Mouse (Mus musculus): ENCODE measurements around the gene Ncor1. TPM values are rescaled to one million over a fixed set of nuclear protein-coding genes. Genes with fewer than 3 reads are reported as not detected.

The Ncor1 gene
- total RNA-seq, 2 experiments from 2014 or later: 126 TPM

GRCm38 (mm10) chr11:62280675-62281600 is 177.4 kb downstream of the Ncor1 start, which contains the start of the genes Zswim7 and Ttc19:
Gene Zswim7 (minus strand): TSS chr11:62281375.
Gene Ttc19 (plus strand): TSS chr11:62281473.
- intact Hi-C loops (cut with DNase I): loop anchor here (1.0 to 2.0 kb wide), 3 partner anchors 154 to 330 kb away; no protein-coding TSS in a partner anchor
- DNase-seq (ENCODE audit: low spot score): peak; percentile 85

DNA sequence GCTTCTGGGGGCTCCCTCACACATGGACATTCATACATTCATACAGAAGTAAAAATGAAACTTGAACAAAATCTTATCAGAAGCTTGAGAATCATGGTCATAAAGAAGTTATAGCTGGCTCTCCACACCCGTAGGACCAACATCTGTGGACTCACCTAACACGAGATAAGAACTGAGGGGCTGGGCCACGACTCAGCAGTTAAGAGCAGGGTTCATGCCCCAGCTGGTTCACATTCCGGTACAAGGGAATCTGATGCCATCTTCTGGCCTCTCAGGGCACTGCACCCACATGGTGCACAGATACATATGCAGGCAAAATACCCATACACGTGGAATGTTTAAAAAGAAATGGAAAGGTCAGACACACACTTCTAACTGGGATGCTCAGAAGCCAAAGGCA is 180.3 kb downstream of the Ncor1 start:
- intact Hi-C loops (cut with DNase I): no loop called here
- no peak for DNase-seq (ENCODE audit: low spot score)

- DNase-seq (ENCODE audit: low spot score): no peak
- intact Hi-C loops (cut with DNase I): no loop called here
These were observed 181.3 kb downstream of the Ncor1 start for GRCm38 (mm10) chr11:62277086-62277485.

- intact Hi-C loops (cut with DNase I): no loop called here
- no peak for DNase-seq (ENCODE audit: low spot score)
These were observed 187.5 kb downstream of the Ncor1 start for GRCm38 (mm10) chr11:62270851-62271250.

DNA sequence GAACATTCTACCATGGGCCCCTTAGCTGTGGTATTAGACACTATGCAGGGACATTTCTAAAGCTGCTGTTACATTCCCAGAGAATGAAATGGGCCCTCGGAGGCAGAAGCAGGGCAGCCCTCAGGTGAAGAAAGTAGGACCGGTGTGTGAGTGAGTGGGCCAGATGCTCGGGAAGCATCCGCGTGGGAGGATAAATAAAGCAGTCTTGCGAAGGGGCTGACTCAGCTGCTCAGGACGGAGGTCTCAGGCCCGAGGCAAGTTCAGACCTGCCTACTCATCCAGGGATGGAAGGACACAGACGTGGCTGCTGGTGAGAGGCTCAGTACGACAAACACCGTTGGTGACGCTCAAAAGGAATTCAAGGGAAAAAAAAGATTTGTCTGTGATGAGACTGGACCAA is 189.2 kb downstream of the Ncor1 start:
- intact Hi-C loops (cut with DNase I): no loop called here
- no peak for DNase-seq (ENCODE audit: low spot score)

DNA sequence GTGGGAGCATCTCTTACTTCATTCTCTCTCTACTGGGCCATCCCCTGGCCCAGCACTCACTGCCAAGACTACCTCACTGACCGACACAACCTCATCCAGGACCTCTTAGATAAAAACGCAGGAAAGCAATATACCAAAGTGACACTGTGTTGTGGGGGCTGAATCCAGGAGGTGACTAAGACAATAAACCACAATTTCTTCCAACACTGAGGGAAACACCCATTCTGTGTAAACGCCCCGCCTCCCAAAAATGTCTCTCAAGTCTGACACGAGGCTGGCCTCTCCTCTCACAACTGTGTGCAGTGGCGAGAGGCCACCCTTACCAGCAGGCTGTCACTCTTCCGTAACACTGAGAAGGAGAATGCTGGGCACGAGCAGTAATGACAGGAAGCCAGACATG is 190.0 kb downstream of the Ncor1 start:
- no peak for DNase-seq (ENCODE audit: low spot score)
- intact Hi-C loops (cut with DNase I): no loop called here

GRCm38 (mm10) chr11:62266466-62267214 is 191.7 kb downstream of the Ncor1 start:
- DNase-seq (ENCODE audit: low spot score): no peak
- intact Hi-C loops (cut with DNase I): no loop called here

Other genes with a start within 250 kb of the Ncor1 start
- 1 to 10 TPM in 1 of 2 experiments, under 1 TPM in 1; 0.87 to 1.1 TPM for gene Adora2b, start 209.6 kb downstream of the Ncor1 start, total RNA-seq (2021)
- gene Zswim7, start 177.2 kb downstream of the Ncor1 start, total RNA-seq (2021): 10 to 100 TPM; 11.7 to 12.0 TPM
- 10 to 100 TPM; 36.0 to 40.8 TPM for gene Ttc19, start 177.1 kb downstream of the Ncor1 start, total RNA-seq (2021)
- 1 to 10 TPM; 2.8 to 3.3 TPM for gene Pigl, start 81 bp downstream of the Ncor1 start, total RNA-seq (2021)
- 10 to 100 TPM; 22.5 to 26.4 TPM for gene Cenpv, start 80.7 kb upstream of the Ncor1 start, total RNA-seq (2021)
- gene Ubb, start 92.6 kb upstream of the Ncor1 start, total RNA-seq (2021): 100 to 1,000 TPM; 561 to 624 TPM
- gene Trpv2, start 115.9 kb upstream of the Ncor1 start, total RNA-seq (2021): 1 to 10 TPM; 2.4 to 3.3 TPM
- 1 to 10 TPM; 4.9 to 6.4 TPM for gene Lrrc75a, start 190.0 kb upstream of the Ncor1 start, total RNA-seq (2021)
- gene Mmgt2, start 190.1 kb upstream of the Ncor1 start, total RNA-seq (2021): 1 to 10 TPM; 6.9 to 7.0 TPM